9 mouse cellular contexts compared by ENCODE assay signal in genomic region chr3:55599366-55600085, GRCm38 (mm10).
DNase-seq lines count a peak whose midpoint lies in the region; ATAC-seq and TF ChIP-seq lines count a peak whose summit lies in the region.
"Had no signal": no experiment of that assay in that cellular context is flagged by ENCODE, and none has a peak within 500 bp of the region (broad histone marks: within the 10 kb centered on the region; RNA-seq: fewer than 3 reads in every experiment).

No protein-coding gene starts in this region.

- H3K4me2 ChIP-seq in kidney, postnatal 0 days (ENCODE audit: low read length) = 0 out of 2 replicates have a peak overlapping the region, but pooled peaks have one; percentile 5
- H3K4me2 ChIP-seq in limb, embryonic 14.5 days (replicated peaks; ENCODE audit: low read depth, low read length, severe bottlenecking) = 0 out of 2 replicates have a peak overlapping the region, but pooled peaks have one; percentile 1
- H3K4me2 ChIP-seq: forebrain, embryonic 12.5 days had no signal

- DNase-seq in adrenal gland, postnatal 10 days = peak; percentile 11
- no peak for DNase-seq in adrenal gland, postnatal 25 days
- DNase-seq in kidney, postnatal 0 days (ENCODE audit: low spot score) = peak; percentile 51
- DNase-seq in kidney, adult 2 months = no peak
- peak; percentile 9 for DNase-seq in adipocyte (ENCODE audit: low spot score)
- peak; percentile 74 for DNase-seq in limb, embryonic 14.5 days (ENCODE audit: low spot score)
- no peak for DNase-seq in layer of hippocampus, adult 9-11 months
- DNase-seq in left cerebral cortex, adult 11 months (ENCODE audit: low spot score) = no peak

- 40% methylated on average over 17 of the region's 17 CpGs for WGBS in kidney, postnatal 0 days
- 47% methylated on average over 17 of the region's 17 CpGs for WGBS in kidney, adult 2 months
- WGBS in limb, embryonic 14.5 days = 11% methylated on average over 17 of the region's 17 CpGs

- no peaks in the 10 kb centered on the region for H3K27me3 ChIP-seq in kidney, postnatal 0 days (ENCODE audit: insufficient read depth, low read length)
- no peaks in the 10 kb centered on the region for H3K27me3 ChIP-seq in kidney, adult 2 months (replicated peaks; ENCODE audit: control insufficient read depth, insufficient read depth, low read length)
- H3K27me3 ChIP-seq in limb, embryonic 14.5 days (ENCODE audit: control insufficient read depth, insufficient read depth, low read length) = no peaks in the 10 kb centered on the region
- H3K27me3 ChIP-seq: forebrain, embryonic 12.5 days had no signal

- no peak overlapping the region for H3K4me3 ChIP-seq in kidney, postnatal 0 days (replicated peaks; ENCODE audit: low read depth, low read length)
- no peak overlapping the region for H3K4me3 ChIP-seq in kidney, adult 2 months (ENCODE audit: insufficient read depth, low read depth, low read length)
- no peak overlapping the region for H3K4me3 ChIP-seq in limb, embryonic 14.5 days (replicated peaks; ENCODE audit: low read length)
- H3K4me3 ChIP-seq: forebrain, embryonic 12.5 days had no signal

- H3K9ac ChIP-seq in kidney, postnatal 0 days (ENCODE audit: low read depth, low read length) = no peak overlapping the region
- no peak overlapping the region for H3K9ac ChIP-seq in limb, embryonic 14.5 days (ENCODE audit: low read depth, low read length, severe bottlenecking)
- H3K9ac ChIP-seq: forebrain, embryonic 12.5 days had no signal

- no peak for TF ChIP-seq CTCF in kidney, postnatal 0 days (IDR thresholded peaks at IDR 0.05; ENCODE audit: low read depth)
- no peak for TF ChIP-seq CTCF in kidney, adult 2 months (conservative IDR thresholded peaks at IDR 0.05; ENCODE audit: insufficient read depth, insufficient read length, low read depth, low read length)

- no peak for TF ChIP-seq POLR2A in kidney, adult 2 months (IDR thresholded peaks at IDR 0.05; ENCODE audit: low read depth, low read length)
- no peak for TF ChIP-seq POLR2A in limb, embryonic 14.5 days (IDR thresholded peaks at IDR 0.05; ENCODE audit: borderline replicate concordance, extremely low read depth, insufficient read depth, insufficient read length)

- H3K9me3 ChIP-seq in kidney, postnatal 0 days (replicated peaks; ENCODE audit: low read length) = no peaks in the 10 kb centered on the region
- H3K9me3 ChIP-seq in limb, embryonic 14.5 days (ENCODE audit: control insufficient read depth, low read length) = no peaks in the 10 kb centered on the region
- H3K9me3 ChIP-seq: forebrain, embryonic 12.5 days had no signal

- ATAC-seq in kidney, postnatal 0 days (replicated peaks; ENCODE audit: low FRiP score, low read depth) = no peak
- ATAC-seq in limb, embryonic 14.5 days (ENCODE audit: low FRiP score, low read depth) = peak; percentile 93

- no peaks in the 10 kb centered on the region for H3K36me3 ChIP-seq in kidney, postnatal 0 days (ENCODE audit: insufficient read depth, low read length)
- H3K36me3 ChIP-seq in kidney, adult 2 months (ENCODE audit: control insufficient read depth, insufficient read depth, low read length) = no peaks in the 10 kb centered on the region
- no peaks in the 10 kb centered on the region for H3K36me3 ChIP-seq in limb, embryonic 14.5 days (ENCODE audit: control insufficient read depth, insufficient read depth, low read length)
- H3K36me3 ChIP-seq: forebrain, embryonic 12.5 days had no signal

- H3K4me1 ChIP-seq in kidney, postnatal 0 days (replicated peaks; ENCODE audit: insufficient read depth, low read length) = no peaks in the 10 kb centered on the region
- H3K4me1 ChIP-seq in kidney, adult 2 months (ENCODE audit: control insufficient read depth, insufficient read depth, low read length) = no peaks in the 10 kb centered on the region
- peaks cover 16% of the 10 kb centered on the region for H3K4me1 ChIP-seq in limb, embryonic 14.5 days (ENCODE audit: control insufficient read depth, insufficient read depth, low read length)
- H3K4me1 ChIP-seq: forebrain, embryonic 12.5 days had no signal

- H3K27ac ChIP-seq in kidney, postnatal 0 days = no peak overlapping the region
- no peak overlapping the region for H3K27ac ChIP-seq in kidney, adult 2 months (ENCODE audit: insufficient read depth, low read depth, low read length)
- H3K27ac ChIP-seq in limb, embryonic 14.5 days (replicated peaks; ENCODE audit: low read depth, low read length) = peak overlapping the region; percentile 44
- H3K27ac ChIP-seq: forebrain, embryonic 12.5 days had no signal

Comparison
In these comparisons a context has a peak if more than half of its experiments do, and no peak if none do; other contexts are left out.
1. DNase-seq: peak in adrenal gland, postnatal 10 days (single experiment), kidney, postnatal 0 days (single experiment), adipocyte (single experiment) and limb, embryonic 14.5 days (single experiment); none in adrenal gland, postnatal 25 days (single experiment), kidney, adult 2 months (single experiment), layer of hippocampus, adult 9-11 months (single experiment) and left cerebral cortex, adult 11 months (single experiment).